Mouse (Mus musculus) heart, postnatal 0 days (tissue): Measurements from ENCODE around the gene Syde1.

Source experiments
- CTCF ChIP-seq: IDR thresholded peaks from 2 replicates; pipeline ENCODE4 v1.5.1; 2016; ENCODE audit warnings: antibody characterized with exemption, control low read depth, low read depth
- EP300 ChIP-seq: IDR thresholded peaks from 2 replicates; pipeline ENCODE4 v1.6.1; 2016; ENCODE audit warnings: antibody characterized with exemption, low read depth

- TF ChIP-seq CTCF (no peak), EP300 (no peak)
Measured at GRCm38 (mm10) chr10:78575690-78576089, 16.1 kb downstream of the Syde1 start.
